Mouse (Mus musculus): ENCODE measurements around the gene Ros1. TPM values are rescaled to one million over a fixed set of nuclear protein-coding genes. Genes with fewer than 3 reads are reported as not detected.

The Ros1 gene
- total RNA-seq, 2 experiments from 2014 or later = not detected

- DNase-seq (ENCODE audit: extremely low spot score in 1 of 2, low spot score in 1 of 2) = no peak
These were observed 29.7 kb downstream of the Ros1 start for GRCm38 (mm10) chr10:52165376-52165775.

- DNase-seq (ENCODE audit: extremely low spot score in 1 of 2, low spot score in 1 of 2) = no peak
These were observed 34.4 kb downstream of the Ros1 start for GRCm38 (mm10) chr10:52160604-52161003.

GRCm38 (mm10) chr10:52159704-52160103 lies 35.3 kb downstream of the Ros1 start:
- DNase-seq (ENCODE audit: extremely low spot score in 1 of 2, low spot score in 1 of 2) = no peak

- DNase-seq (ENCODE audit: extremely low spot score in 1 of 2, low spot score in 1 of 2) = no peak
These were observed 61.5 kb downstream of the Ros1 start for GRCm38 (mm10) chr10:52133354-52134074.

- no peak for DNase-seq (ENCODE audit: extremely low spot score in 1 of 2, low spot score in 1 of 2)
These were observed 64.3 kb downstream of the Ros1 start for GRCm38 (mm10) chr10:52130762-52131161.

- DNase-seq (ENCODE audit: extremely low spot score in 1 of 2, low spot score in 1 of 2) = no peak
These were observed 66.1 kb downstream of the Ros1 start for GRCm38 (mm10) chr10:52128874-52129412.

GRCm38 (mm10) chr10:52106164-52106757 lies 88.8 kb downstream of the Ros1 start:
- no peak for DNase-seq (ENCODE audit: extremely low spot score in 1 of 2, low spot score in 1 of 2)

- DNase-seq (ENCODE audit: extremely low spot score in 1 of 2, low spot score in 1 of 2) = no peak
These were observed 93.8 kb downstream of the Ros1 start for GRCm38 (mm10) chr10:52101273-52101672.

- DNase-seq (ENCODE audit: extremely low spot score in 1 of 2, low spot score in 1 of 2) = no peak
These were observed 102.9 kb downstream of the Ros1 start for GRCm38 (mm10) chr10:52092181-52092580.

- DNase-seq (ENCODE audit: extremely low spot score in 1 of 2, low spot score in 1 of 2) = no peak
These were observed 108.4 kb downstream of the Ros1 start for GRCm38 (mm10) chr10:52086681-52087080.

GRCm38 (mm10) chr10:52072482-52072881 lies 122.6 kb downstream of the Ros1 start:
- DNase-seq (ENCODE audit: extremely low spot score in 1 of 2, low spot score in 1 of 2) = peak in 1 of 2 experiments; percentile 52

GRCm38 (mm10) chr10:52048287-52048686 lies 146.8 kb downstream of the Ros1 start:
- DNase-seq (ENCODE audit: extremely low spot score in 1 of 2, low spot score in 1 of 2) = no peak

- DNase-seq (ENCODE audit: extremely low spot score in 1 of 2, low spot score in 1 of 2) = no peak
These were observed 152.0 kb downstream of the Ros1 start for GRCm38 (mm10) chr10:52043086-52043485.

GRCm38 (mm10) chr10:52039392-52039791 lies 155.7 kb downstream of the Ros1 start:
- DNase-seq (ENCODE audit: extremely low spot score in 1 of 2, low spot score in 1 of 2) = no peak

- DNase-seq (ENCODE audit: extremely low spot score in 1 of 2, low spot score in 1 of 2) = no peak
These were observed 161.3 kb downstream of the Ros1 start for GRCm38 (mm10) chr10:52033729-52034128.

- no peak for DNase-seq (ENCODE audit: extremely low spot score in 1 of 2, low spot score in 1 of 2)
These were observed 165.5 kb downstream of the Ros1 start for GRCm38 (mm10) chr10:52029421-52030080.

GRCm38 (mm10) chr10:52028561-52029370 lies 166.3 kb downstream of the Ros1 start:
- no peak for DNase-seq (ENCODE audit: extremely low spot score in 1 of 2, low spot score in 1 of 2)

GRCm38 (mm10) chr10:52027161-52028035 lies 167.6 kb downstream of the Ros1 start:
- no peak for DNase-seq (ENCODE audit: extremely low spot score in 1 of 2, low spot score in 1 of 2)

GRCm38 (mm10) chr10:52025821-52026220 lies 169.2 kb downstream of the Ros1 start:
- no peak for DNase-seq (ENCODE audit: extremely low spot score in 1 of 2, low spot score in 1 of 2)

GRCm38 (mm10) chr10:52025291-52025690 lies 169.8 kb downstream of the Ros1 start:
- DNase-seq (ENCODE audit: extremely low spot score in 1 of 2, low spot score in 1 of 2) = no peak
